Mouse (Mus musculus): ENCODE results near the gene P4hb. TPM values are rescaled to one million over a fixed set of nuclear protein-coding genes. Genes with fewer than 3 reads are reported as not detected.
A peak's percentile ranks its signal among the peaks of the same experiment; 100 is the strongest.
"Not testable (repeated sequence)": the region's sequence is repeated elsewhere in the genome, so short reads cannot be mapped to it uniquely, and the experiment has no call there.

Gene P4hb
- polyA plus RNA-seq, 1 experiment = 372 TPM

GRCm38 (mm10) chr11:120573585-120574277, 678 bp upstream of the P4hb start:
- no peak for DNase-seq (ENCODE audit: low read depth)

DNA sequence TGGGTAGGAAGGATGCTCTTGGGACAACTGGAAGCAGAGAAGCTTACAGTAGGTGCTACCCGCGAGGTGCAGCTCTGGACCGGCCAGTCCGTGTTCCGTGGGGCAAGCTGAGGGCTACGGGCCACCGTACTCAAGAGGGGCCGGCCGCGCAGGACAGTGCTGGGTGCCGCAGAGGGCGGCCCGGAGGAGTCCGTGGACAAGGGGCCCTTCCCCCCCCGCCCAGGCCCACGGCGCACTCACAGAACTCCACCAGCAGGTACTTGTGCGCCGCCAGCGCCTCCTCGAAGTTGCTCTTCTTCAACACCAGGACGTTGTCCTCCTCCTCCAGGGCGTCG, 669 bp downstream of the P4hb start:
- no peak for DNase-seq (ENCODE audit: low read depth)

DNA sequence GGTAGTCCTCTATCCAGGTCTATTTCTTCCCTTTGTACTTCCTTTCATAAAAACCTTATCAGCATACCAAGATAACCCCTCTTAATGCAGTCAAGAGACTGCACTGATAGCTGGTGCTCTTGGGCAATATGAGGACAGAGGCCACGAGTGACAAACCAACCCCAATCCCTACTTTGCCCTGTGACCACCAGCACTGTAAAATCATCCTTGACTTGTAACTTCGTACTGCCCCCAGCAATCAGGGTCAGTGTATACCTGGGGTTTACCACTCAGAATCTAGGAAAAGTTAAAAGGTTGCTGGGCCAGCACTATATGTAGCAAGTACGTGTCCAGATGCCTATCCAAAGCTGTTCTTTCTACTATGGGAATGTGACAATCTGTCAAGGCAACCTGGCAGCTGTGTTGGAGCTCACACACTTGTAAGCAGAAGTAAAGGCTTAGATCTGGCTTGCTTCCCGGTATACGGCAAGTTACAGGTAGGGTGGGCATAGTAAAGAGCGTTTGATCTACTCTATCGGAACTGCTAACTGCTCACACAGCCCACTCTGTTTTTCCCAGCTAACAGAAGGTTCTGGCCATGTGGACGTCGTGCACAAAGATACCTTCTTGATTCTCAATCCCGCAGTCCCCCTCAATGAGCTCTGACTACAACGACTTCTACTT, 1.2 kb downstream of the P4hb start:
- DNase-seq (ENCODE audit: low read depth) = no peak

DNA sequence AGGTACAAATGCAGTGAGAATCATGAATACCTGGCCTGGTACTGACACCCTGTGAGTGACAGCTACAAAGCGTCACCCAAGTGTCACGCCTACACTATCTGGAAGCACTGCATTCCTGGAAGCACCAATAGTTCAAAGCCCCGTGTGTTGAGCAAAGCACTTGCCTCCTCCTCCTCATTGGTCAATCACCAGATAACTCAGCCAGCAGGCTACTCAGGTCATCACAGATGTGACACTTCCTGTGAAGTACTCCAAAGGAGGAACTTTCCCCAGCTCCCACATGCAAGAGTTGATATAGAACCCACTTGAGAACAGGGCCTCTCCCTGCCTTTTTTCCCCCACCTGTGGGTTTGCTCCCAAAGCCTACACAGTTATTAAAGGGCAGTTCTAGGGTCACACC, 1.9 kb downstream of the P4hb start:
- DNase-seq (ENCODE audit: low read depth) = peak; percentile 75

GRCm38 (mm10) chr11:120568324-120568723, 4.7 kb downstream of the P4hb start:
- no peak for DNase-seq (ENCODE audit: low read depth)

- DNase-seq (ENCODE audit: low read depth) = no peak
These were observed 7.9 kb downstream of the P4hb start for GRCm38 (mm10) chr11:120565114-120565513.

GRCm38 (mm10) chr11:120562949-120563348, 10.1 kb downstream of the P4hb start:
- no peak for DNase-seq (ENCODE audit: low read depth)

DNA sequence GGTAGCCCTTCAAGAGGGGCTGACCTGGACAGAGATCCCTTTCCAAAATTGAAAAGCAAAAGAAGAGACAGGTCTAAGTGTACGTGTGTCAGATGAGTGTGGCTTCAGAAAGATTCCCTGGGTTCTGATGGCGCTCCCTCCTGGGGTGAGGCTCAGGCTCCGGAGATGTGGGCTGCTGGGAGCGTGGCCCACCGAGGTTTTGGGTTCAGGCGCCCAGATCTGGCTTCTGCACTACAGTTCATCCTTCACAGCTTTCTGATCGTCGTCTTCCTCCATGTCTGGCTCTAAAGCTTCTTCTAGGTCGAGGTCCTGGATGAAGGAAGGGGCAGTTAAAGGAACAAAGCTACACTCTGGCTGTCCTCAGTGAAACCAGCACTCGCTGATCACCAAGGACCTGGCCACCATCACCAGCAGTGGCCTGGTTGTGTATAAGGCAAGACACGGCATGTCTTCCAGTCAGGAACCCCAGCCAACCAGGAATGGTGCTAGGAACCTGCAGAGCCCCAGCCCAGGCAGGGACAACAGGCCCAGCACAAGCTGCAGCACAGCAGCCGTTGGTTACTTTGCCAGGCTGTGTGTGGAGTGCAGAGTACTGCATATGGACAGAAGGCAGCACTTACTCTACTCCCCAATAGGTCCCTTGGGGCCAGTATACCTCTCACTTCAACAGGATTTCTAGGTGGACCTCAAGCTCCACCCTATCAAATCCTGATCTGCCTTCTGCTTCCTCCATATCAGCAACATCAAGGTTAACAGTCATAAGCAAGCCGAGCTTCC, 11.9 kb downstream of the P4hb start:
- no peak for DNase-seq (ENCODE audit: low read depth)

DNA sequence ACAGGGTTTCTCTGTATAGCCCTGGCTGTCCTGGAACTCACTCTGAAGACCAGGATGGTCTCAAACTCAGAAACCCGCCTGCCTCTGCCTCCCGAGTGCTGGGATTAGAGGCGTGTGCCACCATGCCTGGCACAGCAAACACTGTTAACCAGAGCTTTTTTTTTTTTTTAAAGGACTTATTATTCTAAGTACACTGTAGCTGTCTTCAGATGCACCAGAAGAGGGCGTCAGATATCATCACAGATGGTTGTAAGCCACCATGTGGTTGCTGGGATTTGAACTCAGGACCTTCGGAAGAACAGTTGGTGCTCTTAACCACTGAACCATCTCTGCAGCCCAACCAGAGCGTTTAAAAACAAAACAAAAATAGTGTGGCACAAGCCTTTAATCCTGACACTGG, 14.2 kb downstream of the P4hb start:
- not testable (repeated sequence) for DNase-seq (ENCODE audit: low read depth)

- DNase-seq (ENCODE audit: low read depth) = no peak
These were observed 17.8 kb downstream of the P4hb start for GRCm38 (mm10) chr11:120555260-120555659.

DNA sequence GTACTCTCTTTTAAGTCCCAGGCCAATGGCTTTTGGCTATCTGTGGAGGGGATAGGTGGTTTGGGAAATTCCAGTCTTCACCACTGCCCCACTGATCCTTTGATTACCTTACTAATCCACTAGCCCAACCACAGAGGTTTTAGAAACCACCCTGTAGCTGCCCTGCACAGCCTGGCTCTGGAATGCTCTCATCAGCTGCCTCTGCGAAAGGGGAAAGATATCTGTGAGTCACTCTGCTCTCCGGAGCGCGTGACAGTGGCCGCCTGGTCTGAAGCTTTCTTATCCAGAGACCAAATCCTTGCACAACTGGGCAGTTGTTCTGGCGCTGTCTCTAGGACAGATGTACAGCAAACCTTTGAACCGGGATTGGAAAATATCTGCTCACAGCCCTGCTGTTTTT, 18.2 kb downstream of the P4hb start:
- no peak for DNase-seq (ENCODE audit: low read depth)

DNA sequence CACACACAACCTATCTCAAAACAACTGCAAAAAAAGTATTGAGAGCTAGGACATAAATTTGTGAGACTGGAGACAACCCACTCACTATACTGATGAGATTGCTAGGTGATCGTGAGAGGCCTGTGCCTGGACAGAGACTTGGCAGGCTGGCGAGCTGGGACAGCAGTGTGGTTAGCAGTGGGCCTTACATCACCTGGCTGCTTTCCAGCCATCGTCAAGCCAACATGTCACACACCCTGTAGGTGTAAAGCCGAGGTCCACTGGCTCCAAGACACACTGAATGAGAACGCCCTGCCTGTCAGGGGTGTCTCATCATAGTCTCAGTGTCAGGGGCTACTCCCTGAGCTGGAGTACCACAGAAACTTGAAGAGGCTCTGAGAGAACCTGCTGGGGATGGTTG, 20.3 kb downstream of the P4hb start:
- no peak for DNase-seq (ENCODE audit: low read depth)

DNA sequence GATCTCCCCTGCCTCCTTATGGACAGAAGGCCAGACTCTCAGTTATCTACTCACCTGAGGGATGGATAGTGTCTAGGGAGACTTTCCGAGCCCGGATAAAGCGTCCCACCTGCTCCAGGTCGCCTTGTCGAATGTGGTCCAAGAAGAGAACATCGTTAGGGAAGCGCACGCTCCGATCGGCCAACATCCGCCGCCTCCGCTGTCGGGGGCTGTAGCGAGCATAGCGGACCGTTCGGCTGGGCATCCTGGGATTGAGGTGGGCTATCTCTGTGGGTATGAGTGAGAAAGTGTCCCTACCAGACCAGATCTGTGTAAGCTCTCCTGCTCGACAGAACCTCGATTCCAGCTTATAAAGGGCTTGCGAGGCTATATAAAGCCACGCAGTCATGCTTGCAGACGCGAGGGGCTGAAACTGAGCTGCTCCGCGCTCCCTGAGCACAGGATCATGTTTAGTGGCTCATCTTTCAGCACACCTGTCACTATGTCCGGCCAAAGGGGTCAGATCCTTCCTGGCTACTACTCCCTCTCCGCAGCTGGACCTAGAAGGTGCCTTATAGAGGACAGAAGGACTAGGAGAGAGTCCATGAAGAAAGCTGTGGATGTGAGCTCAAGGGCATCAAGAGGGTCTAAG, 22.1 kb downstream of the P4hb start, which contains the start of gene Ppp1r27:
Ppp1r27 (minus strand) TSS at position 323 of the 631 bp plus-strand sequence.
- DNase-seq (ENCODE audit: low read depth) = no peak

DNA sequence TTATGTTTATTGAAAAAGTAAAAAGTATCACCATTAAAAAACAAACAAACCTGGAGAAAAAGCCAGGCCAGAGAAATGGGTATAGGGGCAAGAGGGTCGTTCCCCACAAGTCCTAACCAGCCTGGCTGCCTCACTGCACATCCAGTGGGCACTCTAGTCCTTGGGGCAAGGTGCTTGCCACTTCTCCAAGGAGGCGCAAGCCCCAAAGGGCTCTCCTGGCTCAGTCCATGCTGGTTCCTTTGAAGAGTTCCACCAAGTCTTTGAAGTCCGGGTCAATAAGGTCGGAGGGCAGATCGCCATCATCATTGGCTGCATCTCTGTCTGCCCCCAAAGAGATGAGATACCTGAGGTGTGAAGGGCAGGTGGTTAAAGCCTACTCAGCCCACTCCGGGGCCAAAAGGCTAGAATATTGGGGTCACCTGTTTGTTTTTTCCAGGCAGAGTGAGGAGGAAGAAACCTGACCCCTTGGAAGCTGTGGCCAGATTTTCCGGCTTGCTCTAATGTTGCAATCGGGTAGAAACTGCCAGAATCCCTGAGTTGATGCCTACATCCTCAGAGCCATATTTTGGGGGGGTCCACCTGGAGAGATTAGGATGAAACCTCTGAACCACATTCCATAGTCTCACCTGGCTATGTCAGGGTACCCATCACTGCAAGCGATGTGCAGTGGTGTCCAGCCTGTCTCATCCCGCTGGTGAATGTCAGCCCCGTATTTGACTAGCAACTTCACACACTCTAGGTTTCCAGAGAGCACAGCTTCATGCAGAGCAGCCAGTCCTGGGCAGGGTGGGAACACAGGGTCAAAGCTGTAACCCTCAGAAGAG, 22.9 kb downstream of the P4hb start:
- DNase-seq (ENCODE audit: low read depth) = no peak

DNA sequence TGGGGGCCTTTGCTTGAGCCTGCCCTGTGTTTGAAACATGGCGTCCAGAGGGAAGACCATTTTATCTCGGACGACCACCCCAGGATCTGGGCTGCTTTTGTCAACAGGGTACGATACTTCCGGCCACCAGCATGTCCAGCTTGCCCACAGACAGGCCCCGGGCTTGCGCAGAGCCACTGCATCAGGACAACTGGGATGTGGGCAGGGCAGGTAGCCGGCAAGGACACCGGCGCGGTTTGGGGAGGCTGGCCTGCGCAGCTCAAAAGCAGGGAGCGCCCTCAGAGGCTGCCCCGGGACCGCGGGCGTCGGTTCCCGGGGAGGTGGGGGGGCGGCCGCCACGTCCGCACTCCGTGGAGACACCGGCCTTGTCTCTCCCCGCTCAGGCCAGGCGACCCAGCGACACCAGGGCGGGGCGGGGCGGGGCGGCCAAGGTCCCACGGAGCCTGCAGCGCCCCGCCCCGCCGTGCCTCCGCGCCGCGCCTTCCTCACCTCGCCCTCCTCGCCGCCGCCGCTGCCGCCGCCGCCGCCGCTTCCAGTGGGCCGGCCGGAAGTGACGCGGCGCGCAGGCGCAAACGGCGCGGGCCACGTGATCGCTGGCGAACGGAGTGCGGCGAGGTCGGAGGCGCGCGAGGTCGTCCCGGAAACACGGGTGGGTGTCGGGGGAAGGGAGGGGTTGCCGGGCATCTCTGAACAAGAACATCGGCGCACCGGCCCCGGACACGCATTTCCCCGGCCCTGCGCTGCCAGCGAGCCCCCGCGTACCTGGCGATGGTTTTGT, 23.7 kb downstream of the P4hb start, which contains the start of gene Mcrip1:
Mcrip1 (minus strand) TSS at position 560 of the 778 bp plus-strand sequence.
- no peak for DNase-seq (ENCODE audit: low read depth)

GRCm38 (mm10) chr11:120548786-120549167, 24.3 kb downstream of the P4hb start:
- DNase-seq (ENCODE audit: low read depth) = no peak

- DNase-seq (ENCODE audit: low read depth) = no peak
These were observed 24.8 kb downstream of the P4hb start for GRCm38 (mm10) chr11:120548214-120548613.

DNA sequence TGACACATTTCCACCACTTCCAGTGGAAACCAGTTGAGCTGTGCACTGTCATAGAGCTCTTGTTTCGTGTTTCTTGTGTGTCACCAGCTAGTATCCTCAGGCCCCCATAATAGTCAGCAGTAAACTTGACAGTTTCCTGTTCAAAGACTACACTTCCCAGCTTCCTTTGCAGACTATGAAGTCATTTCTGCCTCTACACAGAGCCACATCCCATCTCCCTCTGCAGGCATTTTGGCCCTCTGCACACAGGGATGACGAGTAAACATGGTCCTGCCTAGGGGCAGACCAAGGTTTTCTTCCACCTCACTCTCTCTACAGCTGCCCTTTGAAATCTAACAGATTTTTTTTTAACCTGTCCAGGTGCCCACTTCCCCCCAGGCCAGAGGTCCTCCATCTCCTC, 25.6 kb downstream of the P4hb start:
- DNase-seq (ENCODE audit: low read depth) = no peak

- no peak for DNase-seq (ENCODE audit: low read depth)
These were observed 27.1 kb downstream of the P4hb start for GRCm38 (mm10) chr11:120545964-120546363.

DNA sequence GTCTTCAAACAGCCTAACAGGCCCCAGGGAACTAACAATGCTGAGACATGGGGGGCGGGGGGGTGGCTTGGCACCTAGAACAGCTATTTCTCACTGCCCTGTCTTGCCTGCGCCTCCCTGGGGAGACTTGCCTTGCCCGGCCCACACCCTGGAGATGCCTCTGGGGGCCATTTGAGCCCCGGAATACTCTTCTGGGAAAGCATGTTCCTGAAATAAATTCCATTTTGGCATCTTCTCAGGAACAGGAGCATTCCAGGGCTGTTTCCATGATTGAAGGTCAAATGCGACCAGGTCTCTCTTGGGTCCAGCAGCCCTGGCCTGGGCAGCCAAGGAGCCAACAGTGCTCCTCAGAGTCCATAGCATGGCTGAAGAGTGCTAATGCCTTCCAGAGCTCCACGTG, 30.7 kb downstream of the P4hb start:
- DNase-seq (ENCODE audit: low read depth) = no peak

GRCm38 (mm10) chr11:120541907-120542306, 31.1 kb downstream of the P4hb start:
- no peak for DNase-seq (ENCODE audit: low read depth)
